Mouse (Mus musculus): ENCODE measurements around the gene Syt7.

Gene Syt7

DNA sequence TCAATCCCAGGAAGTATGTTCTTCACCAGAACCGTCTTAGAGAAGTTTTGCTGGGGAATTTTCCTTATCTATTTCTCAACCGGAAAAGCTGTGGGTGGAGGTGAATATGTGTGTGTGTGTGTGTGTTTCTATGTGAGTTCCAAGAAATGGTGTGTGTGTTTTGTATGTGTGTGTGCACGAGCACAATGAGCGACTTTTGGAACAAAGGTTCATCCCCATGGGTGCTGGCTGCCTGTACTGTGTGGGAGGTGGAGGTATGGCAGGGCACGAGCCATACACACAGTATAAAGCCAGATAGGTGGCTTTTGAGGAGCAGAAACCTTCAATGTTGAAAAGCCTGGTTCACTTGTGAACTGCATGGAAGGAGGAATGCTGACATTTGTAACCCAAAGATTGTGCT lies 1.2 kb upstream of the Syt7 start:
- no peak for DNase-seq (ENCODE audit: low spot score in 2 of 2)

- DNase-seq (ENCODE audit: low spot score in 2 of 2) = no peak
Observed at GRCm38 (mm10) chr19:10389391-10390098, 655 bp downstream of the Syt7 start.

DNA sequence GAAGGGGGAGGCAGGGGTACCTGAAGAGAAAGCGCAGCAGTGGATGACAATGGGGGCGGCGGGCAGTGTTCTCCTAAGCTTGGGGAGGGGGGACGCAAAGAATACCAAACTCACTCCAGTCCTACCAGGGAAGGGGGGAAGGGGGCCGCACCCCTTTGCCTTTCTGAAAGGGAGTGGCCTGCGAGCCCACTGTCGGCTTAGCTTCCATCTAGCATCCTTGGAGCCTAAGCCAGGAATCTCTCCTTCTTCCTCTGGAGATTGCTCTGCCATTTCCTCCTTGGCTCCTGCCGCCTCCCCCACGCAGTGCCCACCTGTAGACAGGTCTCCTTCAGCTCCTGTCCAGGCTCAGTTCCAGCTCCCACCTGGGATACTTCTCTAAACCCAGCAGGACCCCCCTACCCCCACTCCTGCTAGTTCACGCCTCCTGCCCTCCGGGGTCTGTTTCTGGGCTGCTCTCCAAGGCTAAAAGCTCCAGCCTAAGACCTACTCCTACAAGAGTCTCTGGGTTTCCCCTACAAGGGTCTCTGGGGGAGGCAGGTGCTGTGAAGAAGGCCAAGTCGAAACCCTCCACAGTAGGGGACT lies 1.3 kb downstream of the Syt7 start:
- DNase-seq (ENCODE audit: low spot score in 2 of 2) = no peak

- DNase-seq (ENCODE audit: low spot score in 2 of 2) = no peak
Observed at GRCm38 (mm10) chr19:10391028-10391427, 2.1 kb downstream of the Syt7 start.

GRCm38 (mm10) chr19:10391995-10392394 lies 3.1 kb downstream of the Syt7 start:
- DNase-seq (ENCODE audit: low spot score in 2 of 2) = no peak

DNA sequence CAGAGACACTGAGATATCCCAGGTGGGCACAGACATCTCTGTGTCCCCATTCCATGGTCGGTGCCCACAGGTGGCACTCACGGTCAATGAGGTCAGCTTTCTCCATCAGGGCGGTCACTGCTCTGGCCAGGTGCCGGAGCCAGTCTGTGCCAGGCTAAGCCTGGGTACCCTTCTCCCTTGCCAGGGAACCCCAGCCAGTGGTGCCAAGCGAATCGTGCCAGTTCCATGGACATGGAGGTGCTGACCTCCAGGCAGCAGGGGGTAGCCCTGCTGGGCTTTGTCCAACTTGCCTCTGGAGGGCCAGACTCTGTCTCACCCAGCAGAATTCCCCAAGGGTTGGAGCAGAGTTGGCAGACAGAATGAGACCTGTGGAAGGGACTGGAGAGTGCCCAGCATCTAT lies 4.6 kb downstream of the Syt7 start:
- no peak for DNase-seq (ENCODE audit: low spot score in 2 of 2)

DNA sequence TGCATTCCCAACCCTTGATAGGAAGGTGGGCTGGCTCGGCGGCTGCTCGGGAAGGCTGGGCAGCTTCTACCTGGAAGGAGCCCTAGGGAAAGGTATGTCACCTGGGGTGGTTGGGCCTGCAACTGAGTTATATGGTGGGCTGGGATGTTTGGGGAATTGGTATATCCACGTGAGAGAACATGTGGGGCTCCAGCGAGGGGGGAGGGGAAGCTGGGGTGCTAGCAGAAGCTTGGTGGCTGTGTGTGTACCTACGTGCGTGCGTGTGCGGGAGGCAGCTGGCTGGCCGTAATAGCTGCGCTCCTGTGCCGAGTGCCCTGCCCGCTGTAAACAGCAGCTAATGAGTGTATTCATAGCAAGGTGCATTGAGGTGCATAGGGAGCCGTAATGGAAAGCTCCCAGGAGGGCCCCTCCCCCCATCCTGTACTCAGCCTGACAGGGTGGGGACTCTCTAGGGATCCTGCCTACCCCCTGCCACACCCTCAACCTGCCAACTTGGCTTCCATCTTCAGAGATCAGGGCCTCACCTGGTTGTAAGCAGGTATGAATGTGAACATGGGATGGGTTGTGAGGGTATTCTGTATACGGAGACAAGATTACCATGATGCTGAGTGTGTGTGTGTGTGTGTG lies 5.1 kb downstream of the Syt7 start:
- DNase-seq (ENCODE audit: low spot score in 2 of 2) = no peak

- no peak for DNase-seq (ENCODE audit: low spot score in 2 of 2)
Observed at GRCm38 (mm10) chr19:10395174-10395573, 6.3 kb downstream of the Syt7 start.

- no peak for DNase-seq (ENCODE audit: low spot score in 2 of 2)
Observed at GRCm38 (mm10) chr19:10396962-10397361, 8.1 kb downstream of the Syt7 start.

- no peak for DNase-seq (ENCODE audit: low spot score in 2 of 2)
Observed at GRCm38 (mm10) chr19:10397479-10398153, 8.7 kb downstream of the Syt7 start.

- DNase-seq (ENCODE audit: low spot score in 2 of 2) = no peak
Observed at GRCm38 (mm10) chr19:10398296-10398695, 9.4 kb downstream of the Syt7 start.

- DNase-seq (ENCODE audit: low spot score in 2 of 2) = no peak
Observed at GRCm38 (mm10) chr19:10402771-10403494, 14.0 kb downstream of the Syt7 start.

- DNase-seq (ENCODE audit: low spot score in 2 of 2) = no peak
Observed at GRCm38 (mm10) chr19:10403593-10404380, 14.9 kb downstream of the Syt7 start.

GRCm38 (mm10) chr19:10404424-10404823 lies 15.5 kb downstream of the Syt7 start:
- no peak for DNase-seq (ENCODE audit: low spot score in 2 of 2)

DNA sequence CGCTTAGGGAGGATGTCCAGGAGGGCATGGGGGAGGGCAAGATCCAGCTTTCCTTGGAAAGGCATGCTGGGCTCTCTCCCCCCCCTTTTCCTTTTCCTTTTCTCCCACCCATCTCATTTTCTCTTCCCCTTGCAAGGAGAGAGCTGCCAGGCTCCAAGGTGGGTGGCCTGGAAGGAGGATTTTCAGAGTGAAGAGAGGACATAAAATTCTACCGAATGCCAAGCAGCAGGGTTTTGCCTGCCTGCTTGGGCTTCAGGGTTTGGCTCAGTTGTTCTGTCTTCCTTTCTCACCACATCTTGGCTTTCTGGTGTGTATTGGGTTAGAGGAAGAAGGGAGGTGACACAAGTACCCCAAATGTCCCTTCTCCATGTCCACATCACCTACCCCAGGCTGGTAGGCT lies 16.0 kb downstream of the Syt7 start:
- DNase-seq (ENCODE audit: low spot score in 2 of 2) = no peak

DNA sequence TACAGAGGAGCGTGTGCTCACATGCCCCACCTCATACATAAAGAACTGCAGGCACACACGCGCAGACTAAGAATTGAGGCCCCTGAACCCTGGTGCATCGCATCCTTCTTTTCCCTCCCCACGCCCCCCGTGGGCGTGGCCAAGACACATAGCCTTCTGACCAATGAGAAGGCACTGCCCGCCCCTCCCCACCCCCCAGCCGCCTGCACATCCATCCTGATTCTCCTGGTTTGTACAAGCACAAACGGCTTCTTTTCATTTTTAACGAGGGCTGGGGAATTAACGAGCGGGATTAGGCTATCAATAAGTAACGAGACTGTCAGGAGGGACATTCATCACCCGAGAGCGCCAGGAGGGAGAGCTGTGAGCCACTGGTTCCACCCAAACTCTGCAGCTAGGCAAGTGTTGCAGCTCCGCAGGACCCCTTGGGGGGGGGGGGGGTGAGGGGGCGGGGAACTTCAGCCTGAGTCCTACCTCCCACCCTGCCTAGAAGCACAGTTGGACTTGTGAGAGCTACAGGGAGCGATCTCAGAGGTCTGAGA lies 24.9 kb downstream of the Syt7 start:
- DNase-seq (ENCODE audit: low spot score in 2 of 2) = no peak

- DNase-seq (ENCODE audit: low spot score in 2 of 2) = no peak
Observed at GRCm38 (mm10) chr19:10415508-10415907, 26.6 kb downstream of the Syt7 start.

GRCm38 (mm10) chr19:10416889-10417288 lies 28.0 kb downstream of the Syt7 start:
- no peak for DNase-seq (ENCODE audit: low spot score in 2 of 2)

DNA sequence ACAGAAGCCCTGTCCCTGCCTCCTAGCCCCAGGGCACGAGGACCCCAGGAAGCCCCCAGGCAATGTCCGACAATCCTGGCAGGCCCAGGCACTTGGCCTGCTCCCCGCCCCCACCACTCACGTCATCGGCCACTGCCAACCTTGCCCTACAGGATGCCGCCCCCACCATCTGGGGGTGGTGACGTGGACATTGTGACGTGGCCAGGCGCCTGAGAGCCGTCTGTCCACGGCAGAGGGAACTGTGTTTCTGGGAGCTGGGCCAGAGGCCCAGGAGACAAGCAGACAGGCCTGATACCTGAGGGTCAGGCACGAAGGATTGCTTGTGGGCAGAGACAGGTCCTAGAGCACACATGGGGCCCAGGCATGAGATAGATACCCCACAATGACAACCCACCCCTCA lies 28.5 kb downstream of the Syt7 start:
- DNase-seq (ENCODE audit: low spot score in 2 of 2) = no peak

DNA sequence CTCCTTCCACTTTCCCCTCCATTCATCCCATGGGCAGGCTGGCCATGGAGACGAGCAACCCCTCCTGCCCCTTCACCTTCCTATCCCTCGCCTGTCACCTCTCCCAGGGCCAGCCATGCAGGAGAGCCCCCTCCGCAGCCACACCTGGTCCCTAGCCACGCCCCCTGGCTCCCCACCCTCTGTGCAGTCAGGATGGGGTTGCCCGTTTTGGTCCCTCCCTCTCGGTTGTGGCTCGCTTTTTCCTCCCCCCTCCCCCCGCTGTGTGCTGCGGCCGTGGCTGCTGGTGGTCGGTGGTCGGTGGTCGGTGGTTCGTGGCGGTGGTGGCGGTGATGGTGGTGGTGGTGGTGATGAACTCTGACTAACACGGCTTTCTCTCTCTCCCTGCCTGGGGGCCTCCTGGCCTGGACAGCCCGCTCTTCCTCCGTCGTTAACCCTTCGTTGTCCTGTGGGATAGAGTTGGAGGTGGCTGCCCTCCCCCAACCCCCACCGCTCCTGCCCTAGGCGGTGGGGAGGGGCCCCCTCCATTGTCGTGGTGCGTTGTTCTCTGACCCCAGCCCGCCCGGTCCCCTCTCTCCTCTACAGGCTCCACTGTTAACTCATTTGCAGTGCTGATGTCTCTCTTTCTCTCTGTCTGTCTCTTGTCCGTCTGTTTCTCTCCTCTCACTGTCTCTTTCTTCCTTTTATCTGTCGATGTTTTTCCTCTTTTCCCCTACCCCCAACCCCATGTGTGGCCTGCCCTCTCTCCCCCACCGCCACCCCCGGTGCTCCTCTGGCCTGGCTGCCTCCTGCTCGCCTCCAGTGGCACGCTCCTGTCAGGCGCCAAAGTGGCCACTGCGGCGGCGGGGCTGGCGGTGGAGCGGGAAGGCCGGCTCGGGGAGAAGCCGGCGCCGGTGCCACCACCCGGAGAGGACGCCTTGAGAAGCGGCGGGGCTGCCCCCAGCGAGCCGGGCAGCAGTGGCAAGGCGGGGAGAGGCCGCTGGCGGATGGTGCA lies 33.4 kb downstream of the Syt7 start:
- no peak for DNase-seq (ENCODE audit: low spot score in 2 of 2)
